Mouse (Mus musculus) C2C12 (cell line): ENCODE measurements around the gene Ppm1b.

Experiments
- CEBPB ChIP-seq: IDR thresholded peaks from one replicate; pipeline ENCODE4 v1.6.1; 2011; ENCODE audit warnings: low read depth, mild to moderate bottlenecking, control low read depth, moderate library complexity
- CTCF ChIP-seq: IDR thresholded peaks from one replicate; pipeline ENCODE4 v1.5.1; 2011; ENCODE audit not compliant: control insufficient read depth, insufficient read depth, insufficient read length
- USF1 ChIP-seq: IDR thresholded peaks from one replicate; pipeline ENCODE4 v1.6.1; 2011; ENCODE audit warnings: low read depth, mild to moderate bottlenecking, control low read depth, moderate library complexity

DNA sequence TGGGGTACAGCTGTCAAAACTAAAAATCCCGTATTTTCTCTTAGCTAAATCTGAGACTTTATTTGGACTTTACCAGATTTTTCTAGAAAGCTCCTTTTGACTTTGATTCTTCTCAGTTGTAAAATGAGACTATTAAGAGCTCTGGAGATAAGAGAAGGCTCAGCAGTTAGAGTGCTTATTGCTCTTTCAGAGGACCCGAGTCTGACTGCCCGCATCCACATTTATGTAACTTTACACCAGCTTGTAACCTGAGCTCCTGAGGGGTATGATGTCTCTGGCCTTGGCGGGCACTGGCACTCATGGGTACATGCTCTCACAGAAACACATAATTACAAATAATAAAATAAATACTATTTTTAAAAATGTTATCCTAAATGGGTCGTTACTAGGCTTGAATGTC is 29.8 kb downstream of the Ppm1b start:
- TF ChIP-seq CTCF (no peak), USF1 (no peak), CEBPB (no peak)
